Mouse (Mus musculus) limb, embryonic 11.5 days (tissue): ENCODE measurements around the gene Ankrd44. TPM values are rescaled to one million over a fixed set of nuclear protein-coding genes. Genes with fewer than 3 reads are reported as not detected.

Source experiments
- ATAC-seq: fragments of 200-750 bp; cut with Nextera tagmentation; 2 replicates; pipeline ENCODE4 v1.8.0; 2017; ENCODE audit warnings: low read depth; ENCODE audit not compliant: insufficient number of reproducible peaks, low FRiP score, low TSS enrichment
- DNase-seq: peaks from one replicate; pipeline ENCODE4 v3.0.0-alpha.2; 2015; ENCODE audit warnings: low spot score
- H3K27ac ChIP-seq: fragments of 300-500 bp; sonication (generic); replicated peaks from 2 replicates; pipeline ENCODE4 v1.5.1; 2014; ENCODE audit warnings: low read depth, mild to moderate bottlenecking, low read length
- H3K27me3 ChIP-seq: fragments of 300-500 bp; sonication (generic); 2 replicates; pipeline ENCODE4 v1.6.1; 2014; ENCODE audit warnings: mild to moderate bottlenecking, low read length, mixed read lengths; ENCODE audit not compliant: control insufficient read depth, insufficient read depth
- H3K36me3 ChIP-seq: fragments of 300-500 bp; sonication (generic); 2 replicates; pipeline ENCODE4 v1.6.1; 2014; ENCODE audit warnings: mild to moderate bottlenecking, low read length, moderate library complexity, mixed read lengths; ENCODE audit not compliant: control insufficient read depth, insufficient read depth
- H3K4me1 ChIP-seq: fragments of 300-500 bp; sonication (generic); 2 replicates; pipeline ENCODE4 v1.6.1; 2014; ENCODE audit warnings: low read length, mixed read lengths; ENCODE audit not compliant: control insufficient read depth, insufficient read depth
- H3K4me2 ChIP-seq: fragments of 300-500 bp; sonication (generic); 2 replicates; pipeline ENCODE4 v1.6.1; 2014; ENCODE audit warnings: low read depth, mild to moderate bottlenecking, moderate library complexity; ENCODE audit not compliant: severe bottlenecking
- H3K4me3 ChIP-seq: fragments of 300-500 bp; sonication (generic); 2 replicates; pipeline ENCODE4 v1.5.1; 2014; ENCODE audit warnings: low read depth, low read length
- H3K9ac ChIP-seq: fragments of 300-500 bp; sonication (generic); 2 replicates; pipeline ENCODE4 v1.6.1; 2014; ENCODE audit warnings: mild to moderate bottlenecking, low read length
- H3K9me3 ChIP-seq: fragments of 300-500 bp; sonication (generic); 2 replicates; pipeline ENCODE4 v1.6.1; 2016; ENCODE audit warnings: low read length; ENCODE audit not compliant: control insufficient read depth
- WGBS: fragments of 180-500 bp; shearing (Covaris S2); extraction: QIAGEN DNeasy Blood & Tissue Kit; methylation state at CpG from one replicate; pipeline ENCODE4 v1.1.7; 2014; 5-methylcytosine and 5-hydroxymethylcytosine counted together
- polyA plus RNA-seq: library from polyadenylated mRNA; unstranded; fragments of >200 nt; fragmentation: Nextera tagmentation; extraction: Ambion mirVana; gene quantifications from 2 replicates; pipeline ENCODE4 v1.2.1, GENCODE M21; 2014

Ankrd44 gene
- polyA plus RNA-seq, 1 experiment from 2014 or later = 23.5 TPM

DNA sequence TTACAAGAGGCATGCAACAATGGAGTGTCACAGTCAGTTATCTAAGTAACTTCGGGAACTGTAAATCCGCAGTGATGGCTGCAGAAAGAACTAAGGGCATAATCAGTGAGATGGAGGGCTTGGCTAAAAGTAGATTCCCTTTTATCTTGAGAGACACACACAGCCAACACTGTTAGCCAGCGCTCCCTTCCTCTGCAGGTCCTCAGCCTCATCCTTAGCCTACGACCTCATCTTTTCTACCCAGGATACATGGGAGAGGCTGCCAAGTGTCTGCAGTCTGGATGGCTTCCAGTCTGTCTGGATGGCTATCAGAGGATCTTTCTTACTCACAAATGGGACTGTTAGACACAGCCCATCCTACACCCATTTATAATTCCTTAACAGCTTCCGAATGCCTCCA, 185.3 kb downstream of the Ankrd44 start:
- H3K9ac ChIP-seq = no peak overlapping the region
- no peak overlapping the region for H3K4me2 ChIP-seq
- WGBS = 89% methylated on average over 5 of the region's 5 CpGs
- H3K9me3 ChIP-seq = no peaks in the 10 kb centered on the region
- no peak for ATAC-seq
- DNase-seq = no peak
- no peak overlapping the region for H3K4me3 ChIP-seq
- H3K27me3 ChIP-seq = no peaks in the 10 kb centered on the region
- no peak overlapping the region for H3K27ac ChIP-seq
- H3K36me3 ChIP-seq = no peaks in the 10 kb centered on the region
- no peaks in the 10 kb centered on the region for H3K4me1 ChIP-seq

DNA sequence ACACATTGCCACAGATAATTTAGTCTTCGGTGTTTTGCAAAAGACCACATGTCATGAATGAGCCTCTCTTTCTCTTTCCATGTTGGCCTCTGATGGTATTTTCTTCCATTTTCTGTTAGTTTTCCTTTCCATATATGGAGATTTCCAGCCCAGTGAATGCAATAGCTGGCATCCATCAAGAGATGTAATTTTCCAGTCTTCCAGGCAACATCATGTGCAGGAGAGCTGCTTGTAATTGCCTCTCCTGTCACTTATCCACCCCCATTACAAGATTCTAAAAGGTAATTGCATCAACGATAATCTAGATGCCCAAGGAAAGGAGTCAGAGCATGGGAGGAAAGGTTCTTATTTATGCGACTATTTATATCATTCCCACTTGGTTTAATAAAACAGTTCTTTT, 188.7 kb downstream of the Ankrd44 start:
- H3K4me2 ChIP-seq = no peak overlapping the region
- H3K4me1 ChIP-seq = peaks cover 3% of the 10 kb centered on the region; the same call in 1 of the 2 replicates
- WGBS = 95% methylated on average over 3 of the region's 3 CpGs
- no peak for ATAC-seq
- no peak overlapping the region for H3K9ac ChIP-seq
- no peaks in the 10 kb centered on the region for H3K9me3 ChIP-seq
- no peak overlapping the region for H3K4me3 ChIP-seq
- no peak for DNase-seq
- no peaks in the 10 kb centered on the region for H3K27me3 ChIP-seq
- H3K36me3 ChIP-seq = no peaks in the 10 kb centered on the region
- H3K27ac ChIP-seq = no peak overlapping the region

DNA sequence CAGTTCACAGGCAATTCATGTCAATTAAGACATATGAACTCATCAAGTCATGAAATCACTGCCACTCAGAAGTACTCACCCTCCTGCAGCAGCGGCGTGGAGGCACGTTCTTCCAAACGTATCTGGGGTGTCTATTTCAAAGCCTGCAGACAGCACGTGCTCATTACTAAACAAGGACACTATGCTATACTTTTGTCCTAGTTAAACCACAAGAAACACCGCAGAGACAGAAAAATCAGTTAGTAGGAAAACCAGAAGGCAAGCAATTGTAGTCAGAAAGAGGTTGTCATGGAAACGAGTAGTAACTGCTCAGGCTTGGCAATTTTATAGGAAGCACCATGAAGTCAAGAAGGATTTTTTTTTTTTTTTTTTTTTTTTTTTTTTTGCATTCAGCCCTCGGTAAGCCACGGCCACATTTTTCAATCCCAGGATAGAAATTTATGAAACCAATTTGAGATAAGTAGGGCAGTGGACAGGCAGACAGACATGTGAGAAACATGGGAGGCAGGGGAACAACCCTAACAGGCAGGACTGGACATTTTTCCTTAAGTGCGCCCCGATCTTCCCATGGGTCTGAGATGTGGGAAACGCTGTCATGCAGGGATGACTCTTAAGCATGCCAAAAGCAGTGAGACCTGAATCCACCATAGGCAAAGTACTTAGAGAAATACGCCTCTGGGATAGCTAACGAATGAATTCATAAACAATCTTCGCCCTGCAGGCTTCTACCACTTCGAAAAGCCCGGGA, 191.1 kb downstream of the Ankrd44 start:
- whole genome bisulfite sequencing = 71% methylated on average over 17 of the region's 17 CpGs

DNA sequence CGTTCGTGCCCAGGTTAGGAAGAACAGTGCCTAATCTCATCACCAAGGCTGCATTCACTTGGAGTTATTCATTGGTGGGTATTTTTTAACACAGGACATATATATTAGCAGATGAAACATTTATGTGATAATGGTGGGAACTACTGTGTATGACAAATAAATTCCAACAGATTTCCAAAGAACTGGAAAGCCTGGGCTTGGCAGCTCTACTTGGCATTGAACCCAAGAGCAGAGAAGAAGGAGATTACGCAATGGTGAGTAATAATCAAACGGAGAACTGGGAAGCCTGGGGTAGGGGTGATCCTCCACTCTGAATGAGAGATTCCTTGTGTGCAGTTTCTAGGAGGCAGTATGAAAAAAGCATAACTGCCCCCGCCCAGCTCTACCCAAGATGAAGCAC, 196.9 kb downstream of the Ankrd44 start:
- Histone ChIP-seq H3K4me2 (no peak overlapping the region), H3K27me3 (no peaks in the 10 kb centered on the region), H3K36me3 (no peaks in the 10 kb centered on the region), H3K4me1 (no peaks in the 10 kb centered on the region), H3K9ac (no peak overlapping the region), H3K4me3 (no peak overlapping the region), H3K27ac (no peak overlapping the region), H3K9me3 (no peaks in the 10 kb centered on the region)
- ATAC-seq (no peak), DNase-seq (no peak)
- 85% methylated on average over 5 of the region's 5 CpGs for WGBS

More for the DNA sequence above, 191.1 kb downstream of the Ankrd44 start:
- H3K4me1 ChIP-seq = peaks cover 3% of the 10 kb centered on the region; the same call in 1 of the 2 replicates
- H3K27ac ChIP-seq = no peak overlapping the region
- no peak overlapping the region for H3K4me3 ChIP-seq
- no peaks in the 10 kb centered on the region for H3K36me3 ChIP-seq
- DNase-seq (no peak), ATAC-seq (no peak)
- no peaks in the 10 kb centered on the region for H3K27me3 ChIP-seq
- no peak overlapping the region for H3K4me2 ChIP-seq
- no peaks in the 10 kb centered on the region for H3K9me3 ChIP-seq
- no peak overlapping the region for H3K9ac ChIP-seq

DNA sequence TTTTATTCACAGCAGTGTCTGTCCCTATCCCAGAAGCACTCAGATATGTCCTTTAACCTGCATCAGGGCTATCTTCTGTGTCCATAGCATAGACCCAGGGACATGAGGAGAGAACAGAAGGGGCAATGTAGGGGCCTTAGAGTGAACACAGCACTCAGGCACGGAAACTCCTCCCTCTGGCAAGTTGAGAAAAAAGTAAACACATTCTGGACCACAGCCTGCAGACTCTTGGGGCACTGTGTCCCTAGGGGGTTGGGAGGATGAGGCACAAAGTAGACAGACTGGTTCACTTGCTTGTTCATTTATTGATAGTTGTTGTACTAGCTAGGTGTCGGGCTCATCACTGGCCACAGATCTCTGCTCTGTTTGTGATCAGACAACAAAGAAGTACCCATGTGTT, 199.6 kb downstream of the Ankrd44 start:
- H3K36me3 ChIP-seq = no peaks in the 10 kb centered on the region
- WGBS = 75% methylated on average over 2 of the region's 2 CpGs
- H3K4me3 ChIP-seq = no peak overlapping the region
- ATAC-seq = no peak
- H3K4me2 ChIP-seq = no peak overlapping the region
- H3K27ac ChIP-seq = no peak overlapping the region
- H3K4me1 ChIP-seq = no peaks in the 10 kb centered on the region
- H3K27me3 ChIP-seq = no peaks in the 10 kb centered on the region
- DNase-seq = no peak
- no peak overlapping the region for H3K9ac ChIP-seq
- no peaks in the 10 kb centered on the region for H3K9me3 ChIP-seq

DNA sequence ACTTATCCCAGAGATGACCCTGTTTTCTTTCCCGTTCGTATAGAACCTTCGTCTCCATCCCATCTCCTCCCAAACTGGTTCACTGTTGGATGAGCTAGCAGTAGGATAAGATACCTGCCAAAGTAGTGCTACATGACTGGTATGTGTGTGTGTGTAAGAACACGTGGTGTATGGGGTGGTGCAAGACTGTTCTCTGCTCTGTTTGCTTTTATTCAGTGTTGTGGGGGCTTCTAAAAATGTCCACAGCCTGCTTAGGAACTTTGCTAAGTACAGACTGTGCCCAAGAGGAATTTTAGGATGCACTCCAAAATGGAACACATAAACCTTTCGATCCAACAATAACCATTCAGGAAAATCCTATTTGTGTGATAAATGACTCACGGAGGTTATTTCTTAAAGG, 209.3 kb downstream of the Ankrd44 start:
- ATAC-seq (no peak), DNase-seq (no peak)
- 93% methylated on average over 6 of the region's 6 CpGs for WGBS
- Histone ChIP-seq H3K4me1 (no peaks in the 10 kb centered on the region), H3K4me3 (no peak overlapping the region), H3K27me3 (no peaks in the 10 kb centered on the region), H3K9me3 (no peaks in the 10 kb centered on the region), H3K4me2 (no peak overlapping the region), H3K36me3 (no peaks in the 10 kb centered on the region), H3K27ac (no peak overlapping the region), H3K9ac (no peak overlapping the region)

DNA sequence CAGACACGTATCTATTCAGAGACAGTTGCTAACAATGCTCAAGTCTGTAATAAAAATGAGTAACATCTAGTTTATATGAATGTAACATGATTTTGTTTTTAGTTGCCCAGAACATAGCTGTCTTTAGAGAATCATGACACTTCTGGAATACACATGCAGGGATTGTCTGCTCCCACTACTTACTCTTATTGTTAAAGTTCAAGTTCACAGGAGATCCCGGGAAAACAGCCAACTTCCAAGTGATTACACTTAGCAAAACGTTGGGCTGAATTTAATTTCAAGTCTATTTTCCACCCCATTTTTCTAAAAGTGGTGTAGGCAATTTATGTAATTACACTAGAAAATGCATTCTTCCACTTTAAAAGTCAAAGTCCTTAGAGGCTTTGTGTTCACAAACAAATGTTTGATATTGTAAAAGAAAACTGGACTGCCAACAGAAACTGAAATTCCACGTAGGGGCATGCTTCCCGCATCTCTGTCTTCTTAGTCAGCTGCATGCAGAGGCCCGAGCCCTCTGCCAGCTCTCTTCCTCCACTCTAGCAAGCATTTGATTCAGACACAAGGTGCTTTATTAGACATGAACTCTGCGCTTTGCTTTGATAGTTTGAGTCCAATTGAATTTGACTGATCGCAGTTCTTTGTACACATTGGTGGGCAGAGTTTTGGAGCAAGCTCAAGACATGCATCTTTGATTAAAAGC, 211.0 kb downstream of the Ankrd44 start:
- Histone ChIP-seq H3K4me2 (no peak overlapping the region), H3K27me3 (no peaks in the 10 kb centered on the region), H3K9me3 (no peaks in the 10 kb centered on the region), H3K4me1 (no peaks in the 10 kb centered on the region), H3K9ac (no peak overlapping the region), H3K27ac (no peak overlapping the region), H3K36me3 (no peaks in the 10 kb centered on the region), H3K4me3 (no peak overlapping the region)
- ATAC-seq (no peak), DNase-seq (no peak)
- 85% methylated on average over 8 of the region's 8 CpGs for WGBS

DNA sequence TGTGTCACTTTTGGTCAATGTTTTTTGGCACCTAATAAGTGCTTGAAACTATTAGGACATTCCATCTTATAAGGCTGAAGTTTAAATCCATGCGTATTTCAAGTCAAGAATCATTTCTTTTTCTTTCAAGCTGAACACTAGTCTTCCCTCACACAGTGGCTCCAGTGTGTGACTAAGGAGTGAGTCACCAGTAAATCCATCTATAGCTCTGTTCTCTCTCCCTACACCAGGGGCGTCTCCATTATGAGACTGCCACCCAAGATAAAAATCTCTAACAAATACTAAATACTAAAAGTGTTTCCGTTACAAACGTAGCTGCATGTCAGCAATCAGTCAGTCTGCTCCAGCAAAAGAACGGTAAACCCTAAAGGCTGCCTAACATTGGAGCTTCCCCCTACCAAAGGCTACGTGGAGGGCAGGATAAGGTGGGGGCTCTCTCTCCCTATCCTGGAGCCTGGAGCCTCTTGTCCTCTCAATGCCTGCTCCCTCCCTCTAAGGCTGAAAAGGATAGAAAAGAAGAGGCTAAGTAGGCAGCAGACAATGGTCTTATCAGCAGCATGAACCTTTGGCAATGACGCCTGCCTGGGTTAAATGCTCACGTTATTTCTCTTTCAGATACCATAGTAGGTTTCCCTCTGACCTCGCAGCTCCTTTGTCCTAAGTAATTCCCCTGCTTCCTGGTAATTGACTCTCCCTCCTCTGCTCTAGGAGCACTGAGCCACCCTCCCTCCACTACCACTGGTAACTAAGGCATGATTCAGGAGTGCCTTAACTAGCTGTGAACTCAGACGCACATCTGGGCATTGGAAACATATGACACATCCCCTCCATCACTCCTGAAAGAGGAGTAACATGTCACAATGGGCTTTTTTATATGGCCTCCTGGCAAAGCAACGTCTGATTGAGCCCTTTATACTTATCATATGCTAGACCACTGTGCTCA, 212.7 kb downstream of the Ankrd44 start:
- no peaks in the 10 kb centered on the region for H3K27me3 ChIP-seq
- H3K4me2 ChIP-seq = no peak overlapping the region
- no peaks in the 10 kb centered on the region for H3K9me3 ChIP-seq
- DNase-seq = no peak
- ATAC-seq = no peak
- H3K36me3 ChIP-seq = no peaks in the 10 kb centered on the region
- H3K9ac ChIP-seq = no peak overlapping the region
- no peaks in the 10 kb centered on the region for H3K4me1 ChIP-seq
- 51% methylated on average over 11 of the region's 11 CpGs for WGBS
- H3K27ac ChIP-seq = no peak overlapping the region
- H3K4me3 ChIP-seq = no peak overlapping the region
